Mouse (Mus musculus) hindbrain, embryonic 10.5 days (tissue): ENCODE data around the gene Vwa5b1. TPM values are rescaled to one million over a fixed set of nuclear protein-coding genes. Genes with fewer than 3 reads are reported as not detected.

Source experiments
- polyA plus RNA-seq: library from polyadenylated mRNA; unstranded; fragments of >200 nt; fragmentation: Nextera tagmentation; extraction: Ambion mirVana; gene quantifications from 2 replicates; pipeline ENCODE4 v1.2.1, GENCODE M21; 2016

Vwa5b1 gene
- polyA plus RNA-seq, 1 experiment from 2014 or later = 0.67 TPM

Other genes with a start within 250 kb of the Vwa5b1 start
- gene Fam43b, start 239.4 kb downstream of the Vwa5b1 start, polyA plus RNA-seq = not detected in 2 replicates
- 20.2 and 22.6 TPM in 2 replicates for gene Mul1, start 201.2 kb downstream of the Vwa5b1 start, polyA plus RNA-seq
- 2.9 and 5.1 TPM in 2 replicates for gene Camk2n1, start 181.6 kb downstream of the Vwa5b1 start, polyA plus RNA-seq
- 0.89 and 0.95 TPM in 2 replicates for gene Pla2g2c, start 88.9 kb upstream of the Vwa5b1 start, polyA plus RNA-seq
- 2.3 and 4.6 TPM in 2 replicates for gene Ubxn10, start 101.3 kb upstream of the Vwa5b1 start, polyA plus RNA-seq
- 0.84 and 1.2 TPM in 2 replicates for gene Pla2g2f, start 121.7 kb upstream of the Vwa5b1 start, polyA plus RNA-seq
- 1.0 and 1.4 TPM in 2 replicates for gene Pla2g2d, start 139.9 kb upstream of the Vwa5b1 start, polyA plus RNA-seq
- gene Pla2g5, start 227.6 kb upstream of the Vwa5b1 start, polyA plus RNA-seq = 0.19 TPM in 1 of 2 replicates, not detected in the other
- gene Gm13030, start 238.1 kb upstream of the Vwa5b1 start, polyA plus RNA-seq = not detected in 2 replicates
- gene Pla2g2e, start 242.1 kb upstream of the Vwa5b1 start, polyA plus RNA-seq = not detected in 2 replicates